Mouse (Mus musculus) liver, adult 2 months (tissue): ENCODE measurements at regions not wholly inside any gene's neighbourhood (a gene's known extent, or its start where the extent isn't known, plus 50 kb on each side); places are given as distances from the start of the nearest gene placed in this dataset.

Experiments used
- CTCF ChIP-seq: fragments of 200-500 bp; IDR thresholded peaks from 2 replicates; pipeline ENCODE4 v1.5.1; 2011; ENCODE audit warnings: low read depth, low read length, control low read depth
- POLR2A ChIP-seq: fragments of 200-500 bp; IDR thresholded peaks from 2 replicates; pipeline ENCODE4 v1.6.1; 2011; ENCODE audit warnings: low read length, control low read depth; ENCODE audit not compliant: insufficient read depth; ENCODE audit errors: extremely low read depth

GRCm38 (mm10) chr1:65757951-65758350 lies 168.4 kb upstream of the Crygf start:
- TF ChIP-seq CTCF = no peak
- no peak for TF ChIP-seq POLR2A
